Mouse (Mus musculus) bone marrow, adult 2 months (tissue): ENCODE measurements around the gene Rreb1.

Experiments
- CTCF ChIP-seq: fragments of 200-500 bp; IDR thresholded peaks from 2 replicates; pipeline ENCODE4 v1.5.1; 2011; ENCODE audit warnings: low read length, control low read depth; ENCODE audit not compliant: control insufficient read depth, insufficient read depth
- POLR2A ChIP-seq: fragments of 200-500 bp; IDR thresholded peaks from 2 replicates; pipeline ENCODE4 v1.6.1; 2011; ENCODE audit warnings: low read depth, mild to moderate bottlenecking, control low read depth, low read length, borderline replicate concordance; ENCODE audit not compliant: control insufficient read depth

DNA sequence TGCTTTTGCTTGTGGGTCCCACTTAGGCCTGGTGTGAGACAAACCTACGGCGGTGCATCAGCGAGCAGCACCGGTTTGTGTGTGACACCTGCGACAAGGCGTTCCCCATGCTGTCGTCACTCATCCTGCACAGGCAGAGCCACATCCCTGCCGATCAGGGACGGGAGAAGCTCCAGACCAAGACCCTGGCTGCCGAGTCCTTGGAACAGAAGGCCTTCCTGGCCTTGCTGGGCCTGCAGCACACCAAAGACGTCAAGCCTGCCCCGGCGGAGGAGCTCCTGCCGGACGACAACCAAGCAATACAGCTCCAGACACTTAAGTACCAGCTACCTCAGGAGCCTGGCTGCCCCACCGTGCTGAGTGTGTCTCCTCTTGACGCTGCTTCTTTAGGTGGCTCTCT is 151.3 kb downstream of the Rreb1 start:
- no peak for TF ChIP-seq CTCF
- no peak for TF ChIP-seq POLR2A
